Mouse (Mus musculus): ENCODE results near the gene Gm44805. TPM values are rescaled to one million over a fixed set of nuclear protein-coding genes. Genes with fewer than 3 reads are reported as not detected.
A peak's percentile ranks its signal among the peaks of the same experiment; 100 is the strongest.

The Gm44805 gene
- total and polyA plus RNA-seq, 3 experiments: not detected

DNA sequence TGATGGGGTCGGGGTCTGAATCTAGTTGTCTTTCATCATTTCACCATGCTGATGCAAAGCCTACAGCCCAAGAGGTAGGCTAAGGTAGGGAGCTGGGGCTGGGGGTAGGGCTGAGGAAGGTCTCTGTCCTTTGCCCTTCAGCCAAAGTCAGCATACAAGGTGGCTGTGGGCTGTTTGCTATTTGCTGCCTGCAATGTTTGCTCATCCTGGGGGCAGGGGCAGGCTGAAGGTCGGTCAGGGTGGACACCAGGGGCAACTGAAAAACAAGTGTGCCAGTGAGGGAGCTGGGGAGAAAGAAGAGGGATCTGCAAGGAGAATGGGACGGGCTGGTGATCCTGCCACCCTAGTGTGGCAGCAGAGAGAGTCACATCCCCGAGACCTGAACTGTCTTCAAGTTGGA lies 4.2 kb upstream of the Gm44805 start:
- TF ChIP-seq HCFC1 (IDR thresholded peaks at IDR 0.05; ENCODE audit: low read depth, low read length) (no peak), NRF1 (IDR thresholded peaks at IDR 0.05; ENCODE audit: low read depth, low read length) (no peak), RCOR1 (conservative IDR thresholded peaks at IDR 0.05; ENCODE audit: low read depth, low read length) (no peak), ELF1 (IDR thresholded peaks at IDR 0.05; ENCODE audit: low read depth, low read length) (no peak), BHLHE40 (IDR thresholded peaks at IDR 0.05; ENCODE audit: low read depth, low read length) (no peak), TCF12 (IDR thresholded peaks at IDR 0.05; ENCODE audit: low read depth, low read length) (no peak), EP300 (IDR thresholded peaks at IDR 0.05; ENCODE audit: low read length) (no peak), MAFK (IDR thresholded peaks at IDR 0.05; ENCODE audit: insufficient replicate concordance, low read length) (no peak), RAD21 (IDR thresholded peaks at IDR 0.05; ENCODE audit: low read depth, low read length) (no peak), CHD1 (IDR thresholded peaks at IDR 0.05; ENCODE audit: low read depth, low read length) (no peak), ZKSCAN1 (IDR thresholded peaks at IDR 0.05; ENCODE audit: borderline replicate concordance, low read depth, low read length) (no peak), JUN (IDR thresholded peaks at IDR 0.05; ENCODE audit: insufficient read depth, low read depth, low read length) (no peak), CTCF (conservative IDR thresholded peaks at IDR 0.05 in 1 of 2, IDR thresholded peaks at IDR 0.05 in 1 of 2; ENCODE audit: low read depth in 2 of 2, low read length in 2 of 2) (no peak), USF2 (conservative IDR thresholded peaks at IDR 0.05; ENCODE audit: low read depth, low read length) (no peak)
- Histone ChIP-seq H3K36me3 (replicated peaks in 1 of 2; ENCODE audit: control insufficient read depth in 1 of 2, insufficient read depth in 1 of 2, low read length in 1 of 2) (no peaks in the 10 kb centered on the region), H3K27ac (ENCODE audit: insufficient read depth, low read depth) (no peak overlapping the region), H3K27me3 (replicated peaks) (no peaks in the 10 kb centered on the region), H3K4me2 (ENCODE audit: insufficient read depth, low read depth, poor library complexity, severe bottlenecking) (no peak overlapping the region), H3K9me3 (replicated peaks; ENCODE audit: low read length) (no peaks in the 10 kb centered on the region), H3K9ac (ENCODE audit: insufficient read depth, low read depth) (no peak overlapping the region), H3K4me3 (replicated peaks in 1 of 3; ENCODE audit: low read depth in 2 of 3, low read length in 2 of 3, poor library complexity in 1 of 3) (no peak overlapping the region), H3K4me1 (ENCODE audit: control insufficient read depth in 1 of 2, insufficient read depth in 2 of 2) (peaks cover 2 to 18% of the 10 kb centered on the region in 2 experiments; a peak in 3 of 4 replicates), H3K79me2 (replicated peaks; ENCODE audit: control insufficient read depth, extremely low read depth, insufficient read depth, poor library complexity, severe bottlenecking) (no peaks in the 10 kb centered on the region)
- dilution Hi-C loops (cut with MboI; ENCODE audit: extremely low pct_ligation_motif_present, extremely low pct_unique_long_range_greater_than_20kb, low sequenced_read_pairs): no loop called here
- in situ Hi-C loops (cut with MboI; ENCODE audit: low pct_ligation_motif_present, low pct_unique_long_range_greater_than_20kb, low sequenced_read_pairs): no loop called here
- no peak for DNase-seq (ENCODE audit: extremely low read depth)

DNA sequence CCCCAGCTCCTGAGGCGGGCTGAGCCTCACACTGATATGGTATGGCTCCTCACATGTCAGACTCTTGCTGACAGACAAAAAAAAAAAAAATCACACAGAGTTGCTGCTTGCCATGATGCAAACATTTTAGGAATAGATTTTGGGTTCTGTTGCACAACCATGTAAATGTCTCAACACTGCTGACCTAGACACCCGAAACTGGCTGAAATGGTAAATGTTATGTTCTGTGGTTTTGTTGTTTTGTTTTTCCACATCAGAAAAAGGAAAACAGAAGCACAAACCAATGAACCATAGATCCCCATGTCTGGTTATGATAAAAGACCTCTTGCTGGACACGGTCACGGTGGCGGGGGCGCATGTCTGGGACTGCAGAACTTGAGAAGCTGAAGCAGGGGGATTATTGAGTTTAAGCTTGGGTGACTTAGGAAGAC lies 2.6 kb upstream of the Gm44805 start:
- Histone ChIP-seq H3K4me2 (ENCODE audit: insufficient read depth, low read depth, poor library complexity, severe bottlenecking) (peak overlapping the region; percentile 22; the same call in 1 of the 2 replicates), H3K4me3 (replicated peaks in 1 of 3; ENCODE audit: low read depth in 2 of 3, low read length in 2 of 3, poor library complexity in 1 of 3) (no peak overlapping the region), H3K27me3 (replicated peaks) (no peaks in the 10 kb centered on the region), H3K9me3 (replicated peaks; ENCODE audit: low read length) (no peaks in the 10 kb centered on the region), H3K36me3 (replicated peaks in 1 of 2; ENCODE audit: control insufficient read depth in 1 of 2, insufficient read depth in 1 of 2, low read length in 1 of 2) (no peaks in the 10 kb centered on the region), H3K79me2 (replicated peaks; ENCODE audit: control insufficient read depth, extremely low read depth, insufficient read depth, poor library complexity, severe bottlenecking) (no peaks in the 10 kb centered on the region), H3K9ac (ENCODE audit: insufficient read depth, low read depth) (no peak overlapping the region), H3K4me1 (ENCODE audit: control insufficient read depth in 1 of 2, insufficient read depth in 2 of 2) (peaks cover 2 to 18% of the 10 kb centered on the region in 2 experiments; a peak in 3 of 4 replicates), H3K27ac (ENCODE audit: insufficient read depth, low read depth) (no peak overlapping the region)
- dilution Hi-C loops (cut with MboI; ENCODE audit: extremely low pct_ligation_motif_present, extremely low pct_unique_long_range_greater_than_20kb, low sequenced_read_pairs) (no loop called here), in situ Hi-C loops (cut with MboI; ENCODE audit: low pct_ligation_motif_present, low pct_unique_long_range_greater_than_20kb, low sequenced_read_pairs) (no loop called here)
- no peak for DNase-seq (ENCODE audit: extremely low read depth)
- 0 out of 2 replicates have a peak, but pooled peaks have one; percentile 22 for TF ChIP-seq EP300 (IDR thresholded peaks at IDR 0.05; ENCODE audit: low read length)
- TF ChIP-seq ZNF384 (IDR thresholded peaks at IDR 0.05; ENCODE audit: low read depth, low read length): 0 out of 2 replicates have a peak, but pooled peaks have one; percentile 29
- no peak for TF ChIP-seq ZC3H11A (IDR thresholded peaks at IDR 0.05; ENCODE audit: low read depth, low read length)
